Mouse (Mus musculus): ENCODE results near the gene Large1. TPM values are rescaled to one million over a fixed set of nuclear protein-coding genes. Genes with fewer than 3 reads are reported as not detected.
"Not testable (repeated sequence)": the region's sequence is repeated elsewhere in the genome, so short reads cannot be mapped to it uniquely, and the experiment has no call there.

Gene Large1
- polyA plus RNA-seq, 1 experiment from 2014 or later = 5.0 TPM

DNA sequence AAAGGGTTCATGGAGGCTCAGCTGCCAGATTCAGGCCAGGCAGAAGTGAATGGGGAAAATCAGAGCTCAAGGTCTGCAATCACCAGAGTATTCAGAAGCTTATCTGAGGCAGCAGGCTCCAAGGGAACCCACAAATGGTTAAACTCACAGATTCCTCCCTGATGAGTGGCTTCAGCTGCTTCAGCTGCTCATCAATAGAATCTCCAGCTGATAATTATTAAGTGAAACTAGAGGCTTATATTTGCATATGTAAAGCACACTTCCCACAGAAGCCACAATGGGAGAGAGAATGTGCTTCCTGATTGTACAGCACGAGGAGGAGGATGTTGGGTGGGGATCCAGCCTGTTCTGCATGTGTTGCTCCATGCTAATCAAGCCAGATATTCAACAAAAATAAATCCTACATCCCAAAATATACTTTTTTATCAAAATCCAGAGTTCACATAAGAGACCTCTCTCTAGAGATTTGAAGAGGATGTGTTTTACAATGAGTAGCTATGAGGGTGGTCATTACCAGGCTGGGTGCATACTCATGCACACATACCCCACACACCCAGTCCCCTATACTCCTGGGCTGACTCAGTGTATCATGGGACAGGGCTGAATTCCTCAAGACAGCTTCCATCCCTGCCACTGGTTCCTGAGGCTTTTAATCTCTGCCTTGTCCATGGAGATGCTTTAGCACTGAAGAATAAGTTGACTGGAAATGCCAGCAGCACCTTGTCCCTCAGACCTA lies 210.5 kb downstream of the Large1 start:
- no peak overlapping the region for H3K4me3 ChIP-seq (ENCODE audit: low read length)
- H3K27me3 ChIP-seq (ENCODE audit: insufficient read depth, low read length) = no peaks in the 10 kb centered on the region
- ATAC-seq (ENCODE audit: low FRiP score, low TSS enrichment) = no peak
- H3K36me3 ChIP-seq (ENCODE audit: insufficient read depth, low read length) = no peaks in the 10 kb centered on the region
- 28% methylated on average over 1 of the region's 1 CpGs for WGBS
- no peaks in the 10 kb centered on the region for H3K4me1 ChIP-seq (ENCODE audit: insufficient read depth, low read length)
- H3K9me3 ChIP-seq (ENCODE audit: low read length) = no peaks in the 10 kb centered on the region
- no peak overlapping the region for H3K9ac ChIP-seq (replicated peaks; ENCODE audit: low read length)
- H3K4me2 ChIP-seq (replicated peaks; ENCODE audit: low read depth, low read length) = no peak overlapping the region
- H3K27ac ChIP-seq (ENCODE audit: low read length) = no peak overlapping the region

- no peak for ATAC-seq (ENCODE audit: low FRiP score, low TSS enrichment)
- Histone ChIP-seq H3K9me3 (ENCODE audit: low read length) (no peaks in the 10 kb centered on the region), H3K36me3 (ENCODE audit: insufficient read depth, low read length) (no peaks in the 10 kb centered on the region), H3K4me2 (replicated peaks; ENCODE audit: low read depth, low read length) (no peak overlapping the region), H3K4me3 (ENCODE audit: low read length) (no peak overlapping the region), H3K9ac (replicated peaks; ENCODE audit: low read length) (no peak overlapping the region), H3K27me3 (ENCODE audit: insufficient read depth, low read length) (no peaks in the 10 kb centered on the region), H3K27ac (ENCODE audit: low read length) (no peak overlapping the region), H3K4me1 (ENCODE audit: insufficient read depth, low read length) (no peaks in the 10 kb centered on the region)
- 79% methylated on average over 6 of the region's 6 CpGs for WGBS
These were observed 217.9 kb downstream of the Large1 start for GRCm38 (mm10) chr8:73135397-73135796.

DNA sequence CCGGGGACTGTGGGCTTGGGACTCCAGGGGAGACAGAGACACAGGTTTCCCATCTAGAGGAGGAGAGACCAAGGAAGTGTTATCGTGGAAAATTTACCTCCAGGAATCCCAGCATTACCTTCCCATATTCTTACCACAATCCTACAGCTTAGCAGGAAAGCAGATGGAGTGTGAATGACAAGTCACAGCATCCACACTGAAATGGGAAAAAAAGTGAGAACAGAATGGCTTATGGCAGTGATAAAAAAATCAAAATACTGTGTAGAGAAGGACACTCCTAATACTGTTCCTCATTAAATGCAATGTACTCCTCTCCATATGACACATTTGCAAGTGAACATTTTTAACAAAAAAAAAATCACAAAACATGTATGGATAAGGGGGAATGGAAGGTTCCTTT lies 221.3 kb downstream of the Large1 start:
- H3K4me2 ChIP-seq (replicated peaks; ENCODE audit: low read depth, low read length) = no peak overlapping the region
- no peak overlapping the region for H3K27ac ChIP-seq (ENCODE audit: low read length)
- H3K4me1 ChIP-seq (ENCODE audit: insufficient read depth, low read length) = no peaks in the 10 kb centered on the region
- H3K9me3 ChIP-seq (ENCODE audit: low read length) = no peaks in the 10 kb centered on the region
- no peaks in the 10 kb centered on the region for H3K27me3 ChIP-seq (ENCODE audit: insufficient read depth, low read length)
- ATAC-seq (ENCODE audit: low FRiP score, low TSS enrichment) = no peak
- no peaks in the 10 kb centered on the region for H3K36me3 ChIP-seq (ENCODE audit: insufficient read depth, low read length)
- H3K4me3 ChIP-seq (ENCODE audit: low read length) = no peak overlapping the region
- H3K9ac ChIP-seq (replicated peaks; ENCODE audit: low read length) = no peak overlapping the region
- WGBS = 97% methylated on average over 2 of the region's 2 CpGs

GRCm38 (mm10) chr8:73123864-73124499 lies 229.4 kb downstream of the Large1 start:
- Histone ChIP-seq H3K4me1 (ENCODE audit: insufficient read depth, low read length) (no peaks in the 10 kb centered on the region), H3K4me2 (replicated peaks; ENCODE audit: low read depth, low read length) (no peak overlapping the region), H3K36me3 (ENCODE audit: insufficient read depth, low read length) (no peaks in the 10 kb centered on the region), H3K9ac (replicated peaks; ENCODE audit: low read length) (no peak overlapping the region), H3K27me3 (ENCODE audit: insufficient read depth, low read length) (no peaks in the 10 kb centered on the region), H3K27ac (ENCODE audit: low read length) (no peak overlapping the region), H3K4me3 (ENCODE audit: low read length) (no peak overlapping the region), H3K9me3 (ENCODE audit: low read length) (no peaks in the 10 kb centered on the region)
- 56% methylated on average over 5 of the region's 5 CpGs for WGBS
- no peak for ATAC-seq (ENCODE audit: low FRiP score, low TSS enrichment)

DNA sequence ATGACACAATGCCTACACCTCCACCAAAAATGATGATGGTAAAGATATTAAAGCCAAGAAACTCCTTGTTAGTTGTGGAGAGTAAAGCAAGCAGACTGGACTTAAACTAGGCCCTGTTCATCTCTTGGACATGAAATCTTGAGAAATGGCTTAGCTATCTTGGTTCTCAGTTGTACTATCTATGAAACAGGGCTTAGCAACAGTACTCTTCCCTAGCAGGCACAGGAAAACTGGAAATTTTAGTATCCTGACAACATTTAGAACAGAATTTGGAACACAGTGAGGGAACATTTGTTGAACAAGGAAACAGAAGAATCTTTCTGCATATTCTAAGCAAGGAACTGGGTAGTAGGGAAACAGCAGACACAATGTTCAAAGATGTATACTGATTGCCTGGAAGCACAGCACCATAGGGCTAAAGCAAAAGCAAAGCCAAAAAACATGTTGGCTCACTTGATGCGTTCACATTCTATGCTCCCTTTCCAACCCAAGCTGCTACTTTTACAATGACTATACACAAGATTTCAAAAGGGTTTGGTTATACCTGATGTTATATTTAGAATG lies 240.9 kb downstream of the Large1 start:
- 95% methylated on average over 1 of the region's 1 CpGs for WGBS
- no peaks in the 10 kb centered on the region for H3K4me1 ChIP-seq (ENCODE audit: insufficient read depth, low read length)
- no peaks in the 10 kb centered on the region for H3K9me3 ChIP-seq (ENCODE audit: low read length)
- H3K27ac ChIP-seq (ENCODE audit: low read length) = no peak overlapping the region
- ATAC-seq (ENCODE audit: low FRiP score, low TSS enrichment) = no peak
- no peaks in the 10 kb centered on the region for H3K36me3 ChIP-seq (ENCODE audit: insufficient read depth, low read length)
- H3K4me2 ChIP-seq (replicated peaks; ENCODE audit: low read depth, low read length) = no peak overlapping the region
- H3K4me3 ChIP-seq (ENCODE audit: low read length) = no peak overlapping the region
- H3K9ac ChIP-seq (replicated peaks; ENCODE audit: low read length) = no peak overlapping the region
- no peaks in the 10 kb centered on the region for H3K27me3 ChIP-seq (ENCODE audit: insufficient read depth, low read length)

- 28% methylated on average over 1 of the region's 1 CpGs for WGBS
- no peak overlapping the region for H3K9ac ChIP-seq (replicated peaks; ENCODE audit: low read length)
- H3K4me2 ChIP-seq (replicated peaks; ENCODE audit: low read depth, low read length) = no peak overlapping the region
- H3K9me3 ChIP-seq (ENCODE audit: low read length) = no peaks in the 10 kb centered on the region
- no peak for ATAC-seq (ENCODE audit: low FRiP score, low TSS enrichment)
- H3K4me1 ChIP-seq (ENCODE audit: insufficient read depth, low read length) = no peaks in the 10 kb centered on the region
- H3K27me3 ChIP-seq (ENCODE audit: insufficient read depth, low read length) = no peaks in the 10 kb centered on the region
- H3K36me3 ChIP-seq (ENCODE audit: insufficient read depth, low read length) = no peaks in the 10 kb centered on the region
- H3K27ac ChIP-seq (ENCODE audit: low read length) = no peak overlapping the region
- no peak overlapping the region for H3K4me3 ChIP-seq (ENCODE audit: low read length)
These were observed 249.3 kb downstream of the Large1 start for GRCm38 (mm10) chr8:73104089-73104488.

DNA sequence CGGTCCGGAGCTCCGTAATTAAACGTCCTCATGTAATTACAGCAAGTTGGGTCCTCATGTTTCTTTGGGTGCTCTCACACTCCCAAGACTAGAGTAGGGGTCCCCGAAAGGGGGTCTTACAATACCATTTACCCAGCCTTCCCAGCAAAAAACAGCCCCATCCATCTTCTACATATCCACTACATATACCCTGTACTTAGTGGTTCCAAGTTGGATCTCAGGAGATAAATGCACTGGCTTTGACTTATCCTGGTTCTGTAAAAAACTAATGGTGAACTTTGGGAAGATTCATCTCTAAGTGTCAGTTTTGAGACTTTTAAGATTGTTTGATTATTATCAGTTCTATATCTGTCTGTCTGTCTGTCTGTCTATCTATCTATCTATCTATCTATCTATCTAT lies 252.3 kb downstream of the Large1 start:
- no peak for ATAC-seq (ENCODE audit: low FRiP score, low TSS enrichment)
- Histone ChIP-seq H3K4me1 (ENCODE audit: insufficient read depth, low read length) (no peaks in the 10 kb centered on the region), H3K27me3 (ENCODE audit: insufficient read depth, low read length) (no peaks in the 10 kb centered on the region), H3K9ac (replicated peaks; ENCODE audit: low read length) (no peak overlapping the region), H3K36me3 (ENCODE audit: insufficient read depth, low read length) (no peaks in the 10 kb centered on the region), H3K4me2 (replicated peaks; ENCODE audit: low read depth, low read length) (no peak overlapping the region), H3K4me3 (ENCODE audit: low read length) (no peak overlapping the region), H3K27ac (ENCODE audit: low read length) (no peak overlapping the region), H3K9me3 (ENCODE audit: low read length) (no peaks in the 10 kb centered on the region)
- 72% methylated on average over 5 of the region's 5 CpGs for WGBS

DNA sequence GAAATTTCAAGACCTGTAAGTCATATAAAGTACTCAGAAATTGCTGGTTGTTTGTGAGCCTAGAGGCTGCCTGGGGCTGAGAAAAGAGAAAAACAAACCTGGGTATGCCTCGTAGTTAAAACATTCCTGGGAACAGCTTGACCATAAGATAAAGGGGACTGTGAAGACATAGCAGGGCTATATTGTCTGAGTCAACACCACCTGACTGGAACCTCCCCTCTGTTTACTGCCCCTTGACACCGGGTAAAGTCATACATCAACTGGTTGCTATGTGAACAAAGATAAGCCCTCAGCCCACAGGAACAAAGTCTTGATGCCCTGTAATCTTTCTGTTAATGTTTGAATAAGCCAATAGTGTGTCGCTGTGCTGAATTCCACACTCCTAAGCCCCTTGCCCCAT lies 252.7 kb downstream of the Large1 start:
- H3K36me3 ChIP-seq (ENCODE audit: insufficient read depth, low read length); H3K9ac ChIP-seq (replicated peaks; ENCODE audit: low read length); H3K4me1 ChIP-seq (ENCODE audit: insufficient read depth, low read length); H3K4me3 ChIP-seq (ENCODE audit: low read length); H3K27ac ChIP-seq (ENCODE audit: low read length); H3K9me3 ChIP-seq (ENCODE audit: low read length); H3K4me2 ChIP-seq (replicated peaks; ENCODE audit: low read depth, low read length); ATAC-seq (ENCODE audit: low FRiP score, low TSS enrichment); H3K27me3 ChIP-seq (ENCODE audit: insufficient read depth, low read length): not testable (repeated sequence)
- WGBS = 8% methylated on average over 3 of the region's 3 CpGs

- H3K4me3 ChIP-seq (ENCODE audit: low read length) = no peak overlapping the region
- no peaks in the 10 kb centered on the region for H3K9me3 ChIP-seq (ENCODE audit: low read length)
- no peak overlapping the region for H3K9ac ChIP-seq (replicated peaks; ENCODE audit: low read length)
- H3K4me1 ChIP-seq (ENCODE audit: insufficient read depth, low read length) = no peaks in the 10 kb centered on the region
- no peaks in the 10 kb centered on the region for H3K27me3 ChIP-seq (ENCODE audit: insufficient read depth, low read length)
- 88% methylated on average over 3 of the region's 3 CpGs for WGBS
- no peak overlapping the region for H3K27ac ChIP-seq (ENCODE audit: low read length)
- no peaks in the 10 kb centered on the region for H3K36me3 ChIP-seq (ENCODE audit: insufficient read depth, low read length)
- no peak overlapping the region for H3K4me2 ChIP-seq (replicated peaks; ENCODE audit: low read depth, low read length)
- no peak for ATAC-seq (ENCODE audit: low FRiP score, low TSS enrichment)
These were observed 253.8 kb downstream of the Large1 start for GRCm38 (mm10) chr8:73099542-73099941.

GRCm38 (mm10) chr8:73096952-73097351 lies 256.4 kb downstream of the Large1 start:
- Histone ChIP-seq H3K4me3 (ENCODE audit: low read length) (no peak overlapping the region), H3K27me3 (ENCODE audit: insufficient read depth, low read length) (no peaks in the 10 kb centered on the region), H3K9me3 (ENCODE audit: low read length) (no peaks in the 10 kb centered on the region), H3K9ac (replicated peaks; ENCODE audit: low read length) (no peak overlapping the region), H3K4me2 (replicated peaks; ENCODE audit: low read depth, low read length) (no peak overlapping the region), H3K27ac (ENCODE audit: low read length) (no peak overlapping the region), H3K4me1 (ENCODE audit: insufficient read depth, low read length) (no peaks in the 10 kb centered on the region), H3K36me3 (ENCODE audit: insufficient read depth, low read length) (no peaks in the 10 kb centered on the region)
- no peak for ATAC-seq (ENCODE audit: low FRiP score, low TSS enrichment)
- WGBS = 83% methylated on average over 2 of the region's 2 CpGs
